Mouse (Mus musculus): ENCODE data around the gene Rangrf. TPM values are rescaled to one million over a fixed set of nuclear protein-coding genes. Genes with fewer than 3 reads are reported as not detected.
"Not testable (repeated sequence)": the region's sequence is repeated elsewhere in the genome, so short reads cannot be mapped to it uniquely, and the experiment has no call there.

Gene Rangrf
- polyA plus RNA-seq, 1 experiment from 2014 or later, result 62.2 TPM

DNA sequence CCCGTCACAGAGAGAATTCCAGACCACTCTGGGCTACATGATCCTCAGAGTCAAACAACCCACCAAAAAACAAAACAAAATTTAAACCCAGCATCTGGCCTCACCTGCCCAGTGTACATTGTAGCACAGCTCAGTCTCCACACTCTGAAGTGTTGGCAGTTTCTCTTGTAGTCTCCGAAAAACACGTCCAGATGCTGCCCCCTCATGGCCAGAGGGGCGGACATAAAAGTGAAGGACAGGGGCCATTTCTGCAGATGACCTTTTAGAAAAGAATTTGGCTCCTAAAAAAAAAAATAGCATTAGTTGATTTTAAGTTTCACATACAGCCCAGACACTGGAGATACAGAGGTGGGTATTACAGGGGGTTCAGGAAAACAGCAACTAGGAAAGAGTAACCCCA is 28.6 kb upstream of the Rangrf start:
- Histone ChIP-seq H3K27ac (no peak overlapping the region), H3K36me3 (peaks cover 19% of the 10 kb centered on the region), H3K9me3 (no peaks in the 10 kb centered on the region), H3K9ac (no peak overlapping the region), H3K27me3 (replicated peaks) (no peaks in the 10 kb centered on the region), H3K4me2 (replicated peaks) (no peak overlapping the region), H3K4me3 (replicated peaks) (no peak overlapping the region), H3K4me1 (replicated peaks) (peaks cover 9% of the 10 kb centered on the region)
- WGBS, result 54% methylated on average over 4 of the region's 4 CpGs
- no peak for ATAC-seq

- peaks cover 22% of the 10 kb centered on the region for H3K36me3 ChIP-seq
- not testable (repeated sequence) for H3K4me1 ChIP-seq (replicated peaks); ATAC-seq
Observed at GRCm38 (mm10) chr11:69002782-69003181, 27.8 kb upstream of the Rangrf start.

GRCm38 (mm10) chr11:68997080-68997479 is 22.1 kb upstream of the Rangrf start:
- no peaks in the 10 kb centered on the region for H3K4me1 ChIP-seq (replicated peaks)
- no peak overlapping the region for H3K4me3 ChIP-seq (replicated peaks)
- no peak overlapping the region for H3K9ac ChIP-seq
- 89% methylated on average over 4 of the region's 4 CpGs for WGBS
- no peak overlapping the region for H3K27ac ChIP-seq
- no peak overlapping the region for H3K4me2 ChIP-seq (replicated peaks)
- H3K36me3 ChIP-seq, result peaks cover 56% of the 10 kb centered on the region
- no peaks in the 10 kb centered on the region for H3K27me3 ChIP-seq (replicated peaks)
- no peaks in the 10 kb centered on the region for H3K9me3 ChIP-seq
- no peak for ATAC-seq

More at GRCm38 (mm10) chr11:69002782-69003181, 27.8 kb upstream of the Rangrf start:
- not testable (repeated sequence) for H3K9ac ChIP-seq; H3K4me3 ChIP-seq (replicated peaks); H3K4me2 ChIP-seq (replicated peaks); H3K9me3 ChIP-seq; H3K27me3 ChIP-seq (replicated peaks); H3K27ac ChIP-seq
- WGBS, result 90% methylated on average over 4 of the region's 4 CpGs

DNA sequence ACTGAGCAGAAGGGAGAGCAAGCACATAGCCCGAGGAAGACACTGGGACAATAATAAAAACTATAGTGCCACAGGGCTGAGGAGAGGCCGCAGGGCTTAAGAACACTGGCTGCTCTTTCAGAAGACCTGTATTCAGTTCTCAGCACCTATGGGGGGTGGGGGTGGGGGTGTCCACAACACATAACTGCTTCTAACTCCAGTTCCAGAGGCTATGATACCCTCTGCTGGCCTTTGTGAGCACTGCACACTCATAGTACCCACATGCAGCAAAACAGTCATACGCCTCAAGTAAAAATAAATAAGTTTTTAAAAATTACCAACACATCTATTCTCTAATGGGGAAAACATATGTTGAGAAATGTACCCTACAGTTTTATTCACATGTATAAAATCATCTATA is 19.4 kb upstream of the Rangrf start:
- Histone ChIP-seq H3K27me3 (replicated peaks) (no peaks in the 10 kb centered on the region), H3K4me3 (replicated peaks) (no peak overlapping the region), H3K4me2 (replicated peaks) (no peak overlapping the region), H3K36me3 (peaks cover 67% of the 10 kb centered on the region), H3K27ac (no peak overlapping the region), H3K9ac (no peak overlapping the region), H3K4me1 (replicated peaks) (no peaks in the 10 kb centered on the region), H3K9me3 (no peaks in the 10 kb centered on the region)
- ATAC-seq, result no peak
- WGBS, result 91% methylated on average over 3 of the region's 3 CpGs

DNA sequence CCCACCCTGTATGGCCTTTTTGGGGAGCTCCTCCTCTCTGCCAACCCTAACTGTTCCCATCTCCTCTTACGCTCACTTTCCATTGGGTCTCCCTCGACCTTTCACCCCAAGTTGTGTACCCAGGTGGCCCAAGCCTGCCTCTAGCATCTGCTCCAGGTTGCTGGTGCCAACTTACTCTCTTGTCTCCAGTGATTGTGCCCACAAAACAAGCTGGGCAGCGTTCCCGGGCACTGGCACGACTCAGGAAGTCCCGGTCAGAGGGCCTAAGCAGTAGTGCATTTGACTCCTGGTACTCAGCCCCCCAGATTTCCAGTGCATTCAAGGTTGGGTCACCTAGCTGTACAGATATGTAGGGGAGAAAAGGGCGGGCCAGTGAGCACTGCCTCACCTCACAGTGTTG is 18.1 kb upstream of the Rangrf start:
- no peak for ATAC-seq
- Histone ChIP-seq H3K4me1 (replicated peaks) (no peaks in the 10 kb centered on the region), H3K36me3 (peaks cover 67% of the 10 kb centered on the region), H3K9ac (no peak overlapping the region), H3K27ac (no peak overlapping the region), H3K4me2 (replicated peaks) (no peak overlapping the region), H3K27me3 (replicated peaks) (no peaks in the 10 kb centered on the region), H3K4me3 (replicated peaks) (no peak overlapping the region), H3K9me3 (no peaks in the 10 kb centered on the region)
- 83% methylated on average over 7 of the region's 7 CpGs for WGBS

GRCm38 (mm10) chr11:68988341-68988740 is 13.4 kb upstream of the Rangrf start:
- H3K36me3 ChIP-seq, result peaks cover 50% of the 10 kb centered on the region
- H3K27me3 ChIP-seq (replicated peaks), result no peaks in the 10 kb centered on the region
- no peaks in the 10 kb centered on the region for H3K4me1 ChIP-seq (replicated peaks)
- WGBS, result 94% methylated on average over 17 of the region's 17 CpGs
- H3K4me2 ChIP-seq (replicated peaks), result no peak overlapping the region
- H3K4me3 ChIP-seq (replicated peaks), result no peak overlapping the region
- no peaks in the 10 kb centered on the region for H3K9me3 ChIP-seq
- H3K9ac ChIP-seq, result no peak overlapping the region
- ATAC-seq, result no peak
- H3K27ac ChIP-seq, result no peak overlapping the region

DNA sequence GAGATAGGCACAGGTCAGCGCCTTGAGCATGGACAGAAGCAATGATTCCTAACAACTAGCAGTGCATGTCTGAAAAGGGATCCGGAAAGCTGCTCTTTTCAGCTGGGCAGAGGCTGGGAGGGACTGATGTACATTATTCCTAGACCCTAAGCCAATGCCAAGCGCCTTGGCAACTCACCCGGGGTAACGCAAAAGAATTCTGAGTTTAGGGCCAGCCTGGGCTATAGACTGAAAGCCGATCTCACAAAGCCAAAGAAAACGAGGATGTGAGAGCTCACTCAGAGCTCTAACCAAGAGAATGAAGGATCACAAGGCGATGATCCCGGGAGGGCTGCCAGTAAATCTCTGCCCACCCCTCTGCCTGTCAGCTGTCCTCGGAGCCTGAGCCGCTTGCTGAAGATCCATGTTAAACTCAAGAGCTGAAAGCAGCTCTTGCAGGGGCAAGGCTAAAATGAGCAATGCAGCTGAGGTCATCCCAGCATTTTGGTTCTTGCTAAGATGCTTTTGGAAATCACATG is 12.4 kb upstream of the Rangrf start:
- no peaks in the 10 kb centered on the region for H3K4me1 ChIP-seq (replicated peaks)
- H3K4me2 ChIP-seq (replicated peaks), result no peak overlapping the region
- H3K9ac ChIP-seq, result no peak overlapping the region
- ATAC-seq, result no peak
- H3K36me3 ChIP-seq, result peaks cover 41% of the 10 kb centered on the region
- WGBS, result 91% methylated on average over 11 of the region's 11 CpGs
- H3K4me3 ChIP-seq (replicated peaks), result no peak overlapping the region
- H3K9me3 ChIP-seq, result no peaks in the 10 kb centered on the region
- no peak overlapping the region for H3K27ac ChIP-seq
- H3K27me3 ChIP-seq (replicated peaks), result no peaks in the 10 kb centered on the region

GRCm38 (mm10) chr11:68982639-68983369 is 7.8 kb upstream of the Rangrf start:
- no peak overlapping the region for H3K27ac ChIP-seq
- 30% methylated on average over 4 of the region's 4 CpGs for WGBS
- no peak overlapping the region for H3K4me2 ChIP-seq (replicated peaks)
- no peaks in the 10 kb centered on the region for H3K9me3 ChIP-seq
- peak; percentile 38 for ATAC-seq
- no peaks in the 10 kb centered on the region for H3K4me1 ChIP-seq (replicated peaks)
- peaks cover 7% of the 10 kb centered on the region for H3K36me3 ChIP-seq
- no peak overlapping the region for H3K4me3 ChIP-seq (replicated peaks)
- no peak overlapping the region for H3K9ac ChIP-seq
- H3K27me3 ChIP-seq (replicated peaks), result no peaks in the 10 kb centered on the region

DNA sequence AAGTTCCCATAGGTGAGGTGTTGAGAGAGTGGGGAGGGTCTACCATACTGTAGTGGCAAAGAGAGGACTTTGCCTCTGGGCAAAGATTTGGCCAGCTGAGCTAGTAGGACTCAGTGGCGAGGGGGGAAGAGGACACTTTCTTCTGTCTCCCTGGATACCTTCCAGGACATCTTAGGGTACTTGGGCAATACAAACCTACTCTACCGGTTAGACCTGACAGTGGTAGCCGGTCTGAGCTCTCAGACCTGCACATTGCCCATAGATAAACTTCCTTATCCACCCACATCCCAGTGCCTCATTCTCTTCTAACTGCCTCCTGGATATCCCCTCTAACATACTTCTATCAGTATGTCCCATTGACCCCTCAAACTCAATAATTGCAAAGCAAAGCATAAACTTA is 5.9 kb upstream of the Rangrf start:
- 50% methylated on average over 3 of the region's 3 CpGs for WGBS
- no peaks in the 10 kb centered on the region for H3K36me3 ChIP-seq
- H3K27me3 ChIP-seq (replicated peaks), result no peaks in the 10 kb centered on the region
- no peak overlapping the region for H3K27ac ChIP-seq
- ATAC-seq, result peak; percentile 78
- no peak overlapping the region for H3K9ac ChIP-seq
- H3K9me3 ChIP-seq, result no peaks in the 10 kb centered on the region
- H3K4me3 ChIP-seq (replicated peaks), result no peak overlapping the region
- no peak overlapping the region for H3K4me2 ChIP-seq (replicated peaks)
- H3K4me1 ChIP-seq (replicated peaks), result no peaks in the 10 kb centered on the region

- no peaks in the 10 kb centered on the region for H3K36me3 ChIP-seq
- no peak overlapping the region for H3K4me2 ChIP-seq (replicated peaks)
- 49% methylated on average over 5 of the region's 5 CpGs for WGBS
- peak; percentile 63 for ATAC-seq
- H3K4me1 ChIP-seq (replicated peaks), result no peaks in the 10 kb centered on the region
- H3K27ac ChIP-seq, result peak overlapping the region; percentile 62
- H3K9ac ChIP-seq, result no peak overlapping the region
- no peak overlapping the region for H3K4me3 ChIP-seq (replicated peaks)
- no peaks in the 10 kb centered on the region for H3K27me3 ChIP-seq (replicated peaks)
- H3K9me3 ChIP-seq, result no peaks in the 10 kb centered on the region
Observed at GRCm38 (mm10) chr11:68979320-68979733, 4.3 kb upstream of the Rangrf start.

DNA sequence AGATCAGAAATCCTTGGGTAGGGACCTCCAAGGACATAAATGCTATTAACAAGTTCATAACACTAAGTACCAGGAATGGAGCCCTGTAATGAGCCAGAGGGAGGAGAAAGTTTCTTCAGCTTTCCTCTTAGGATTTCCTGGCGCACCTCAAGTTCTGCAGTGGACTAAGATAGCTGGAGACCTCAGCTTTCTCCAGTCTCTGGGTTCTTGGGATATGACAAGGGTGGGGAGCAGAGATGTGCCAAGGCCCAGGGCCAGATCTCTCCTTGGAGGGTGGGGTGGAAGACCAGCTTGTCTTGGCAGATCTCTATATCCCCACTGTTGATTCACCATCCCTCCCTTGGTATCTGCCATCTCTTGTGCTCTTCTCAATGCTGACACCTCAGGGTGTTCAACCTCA is 616 bp upstream of the Rangrf start:
- no peak overlapping the region for H3K9ac ChIP-seq
- no peaks in the 10 kb centered on the region for H3K27me3 ChIP-seq (replicated peaks)
- H3K36me3 ChIP-seq, result no peaks in the 10 kb centered on the region
- no peak overlapping the region for H3K4me3 ChIP-seq (replicated peaks)
- H3K4me2 ChIP-seq (replicated peaks), result no peak overlapping the region
- 87% methylated on average over 1 of the region's 1 CpGs for WGBS
- no peaks in the 10 kb centered on the region for H3K9me3 ChIP-seq
- peaks cover 9% of the 10 kb centered on the region for H3K4me1 ChIP-seq (replicated peaks)
- no peak overlapping the region for H3K27ac ChIP-seq
- no peak for ATAC-seq

- Histone ChIP-seq H3K4me3 (replicated peaks) (peak overlapping the region; percentile 39), H3K4me2 (replicated peaks) (peak overlapping the region; percentile 68), H3K27me3 (replicated peaks) (no peaks in the 10 kb centered on the region), H3K4me1 (replicated peaks) (peaks cover 9% of the 10 kb centered on the region), H3K36me3 (no peaks in the 10 kb centered on the region), H3K9ac (peak overlapping the region; percentile 21; the same call in 1 of the 2 replicates), H3K9me3 (no peaks in the 10 kb centered on the region), H3K27ac (no peak overlapping the region)
- 37% methylated on average over 6 of the region's 6 CpGs for WGBS
- no peak; the same call in 1 of the 2 replicates for ATAC-seq
Observed at GRCm38 (mm10) chr11:68974059-68974450, 930 bp downstream of the Rangrf start.
